ENCODE assay signal across 8 mouse cellular contexts in the genomic region with DNA sequence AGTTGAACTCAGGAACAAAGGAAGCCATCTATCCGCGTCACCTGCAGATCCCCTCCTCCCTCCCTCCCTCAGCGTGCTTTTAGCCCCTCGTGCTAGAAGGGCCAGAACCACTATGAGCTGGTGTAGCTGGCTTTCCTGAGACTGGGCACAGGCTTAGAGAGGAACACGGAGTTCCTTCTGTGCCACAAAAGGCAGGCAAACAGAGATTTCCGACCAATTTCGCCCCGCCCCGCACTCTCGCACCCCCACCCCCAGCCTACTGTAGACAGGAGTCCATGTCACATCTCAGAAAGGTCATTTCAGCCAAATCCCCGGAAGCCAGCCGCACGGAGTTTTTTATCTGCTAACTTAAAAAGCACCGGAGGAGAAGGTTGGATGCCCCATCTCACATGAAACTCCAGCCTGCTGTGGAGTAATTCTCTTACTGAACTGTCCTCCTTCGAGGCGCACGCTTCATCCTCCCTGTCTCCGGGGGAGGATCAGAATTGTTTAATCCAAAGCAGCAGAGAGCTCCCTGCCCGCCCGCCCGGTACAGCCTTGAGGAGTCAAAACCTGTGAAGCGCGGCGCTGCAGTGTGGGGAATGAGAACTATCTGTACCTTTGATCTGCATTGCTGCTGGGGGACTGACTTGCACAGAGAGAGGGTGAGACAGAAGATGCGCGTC. TPM values are rescaled to one million over a fixed set of nuclear protein-coding genes. Genes with fewer than 3 reads are reported as not detected.
DNase-seq lines count a peak whose midpoint lies in the region; ATAC-seq and TF ChIP-seq lines count a peak whose summit lies in the region.

No protein-coding gene starts in this region.

- peak overlapping the region; percentile 42; the same call in 1 of the 2 replicates for H3K9ac ChIP-seq in heart, embryonic 14.5 days (ENCODE audit: low read length)
- peak overlapping the region; percentile 2; the same call in 1 of the 2 replicates for H3K9ac ChIP-seq in hindbrain, embryonic 16.5 days (ENCODE audit: low read depth, low read length)
- H3K9ac ChIP-seq in liver, postnatal 0 days (replicated peaks) = no peak overlapping the region

- no peaks in the 10 kb centered on the region for H3K9me3 ChIP-seq in heart, embryonic 14.5 days (ENCODE audit: control insufficient read depth, low read length)
- no peaks in the 10 kb centered on the region for H3K9me3 ChIP-seq in hindbrain, embryonic 16.5 days (ENCODE audit: control insufficient read depth, low read length)
- H3K9me3 ChIP-seq in liver, postnatal 0 days (ENCODE audit: low read length) = no peaks in the 10 kb centered on the region

- TF ChIP-seq CTCF in liver, postnatal 0 days (IDR thresholded peaks at IDR 0.05; ENCODE audit: low read depth) = no peak

- WGBS in heart, embryonic 14.5 days = 2% methylated on average over 26 of the region's 26 CpGs
- 2% methylated on average over 26 of the region's 26 CpGs for WGBS in hindbrain, embryonic 16.5 days
- WGBS in liver, postnatal 0 days (ENCODE audit: insufficient replicate concordance) = 4% methylated on average over 26 of the region's 26 CpGs

- TF ChIP-seq EP300 in liver, postnatal 0 days (IDR thresholded peaks at IDR 0.05; ENCODE audit: low read depth) = no peak

- H3K27me3 ChIP-seq in heart, embryonic 14.5 days (ENCODE audit: control insufficient read depth, insufficient read depth, low read length) = peaks cover 35% of the 10 kb centered on the region
- peaks cover 7% of the 10 kb centered on the region for H3K27me3 ChIP-seq in hindbrain, embryonic 16.5 days (replicated peaks; ENCODE audit: control insufficient read depth, insufficient read depth, low read length)
- H3K27me3 ChIP-seq in liver, postnatal 0 days (ENCODE audit: insufficient read depth, low read length) = peaks cover 31% of the 10 kb centered on the region

- intact Hi-C loops in heart, postnatal 10 days (cut with DNase I) = loop anchor here (5.0 to 10.0 kb wide), 2 partner anchors 100 to 893 kb away; partner anchors contain the start of gene 1700001L19Rik

- peaks cover 15 to 18% of the 10 kb centered on the region in 2 experiments for H3K4me1 ChIP-seq in heart, embryonic 14.5 days (ENCODE audit: control insufficient read depth in 2 of 2, insufficient read depth in 2 of 2, low read length in 2 of 2)
- H3K4me1 ChIP-seq in hindbrain, embryonic 16.5 days (ENCODE audit: control insufficient read depth, insufficient read depth, low read depth, low read length) = peaks cover 3% of the 10 kb centered on the region; the same call in 1 of the 2 replicates
- 0 out of 2 replicates have a peak, but pooled peaks cover 3% of the 10 kb centered on the region for H3K4me1 ChIP-seq in liver, postnatal 0 days (ENCODE audit: insufficient read depth)

- no peaks in the 10 kb centered on the region for H3K36me3 ChIP-seq in heart, embryonic 14.5 days (ENCODE audit: control insufficient read depth, insufficient read depth, low read length)
- H3K36me3 ChIP-seq in hindbrain, embryonic 16.5 days (ENCODE audit: control insufficient read depth, insufficient read depth, low read length) = no peaks in the 10 kb centered on the region
- H3K36me3 ChIP-seq in liver, postnatal 0 days (replicated peaks; ENCODE audit: insufficient read depth, low read length) = no peaks in the 10 kb centered on the region

- ATAC-seq in heart, embryonic 14.5 days (ENCODE audit: insufficient number of reproducible peaks, insufficient read depth, low FRiP score, low read depth) = no peak
- ATAC-seq in hindbrain, embryonic 16.5 days = peak; percentile 29
- no peak for ATAC-seq in liver, postnatal 0 days

- DNase-seq in heart, postnatal 10 days = no peak
- DNase-seq in brain, adult 2 months (ENCODE audit: low read depth, low spot score) = peak; percentile 78
- no peak for DNase-seq in liver, postnatal 0 days
- no peak for DNase-seq in layer of hippocampus, adult 9-11 months
- DNase-seq in layer of hippocampus, adult 18-20 months (ENCODE audit: low spot score in 2 of 2) = no peak
- no peak for DNase-seq in cerebellum, adult 8-10 months

- peak overlapping the region; percentile 8 to 18 for H3K4me3 ChIP-seq in heart, embryonic 14.5 days (ENCODE audit: control insufficient read depth in 1 of 2, insufficient read depth in 1 of 2, low read depth in 1 of 2, low read length in 2 of 2)
- H3K4me3 ChIP-seq in hindbrain, embryonic 16.5 days (ENCODE audit: low read length) = peak overlapping the region; percentile 19; the same call in 1 of the 2 replicates
- no peak overlapping the region for H3K4me3 ChIP-seq in liver, postnatal 0 days (ENCODE audit: low read depth, low read length)

- no peak overlapping the region for H3K27ac ChIP-seq in heart, embryonic 14.5 days (replicated peaks in 1 of 2; ENCODE audit: control insufficient read depth in 1 of 2, insufficient read depth in 1 of 2, low read depth in 2 of 2, low read length in 2 of 2)
- no peak overlapping the region for H3K27ac ChIP-seq in hindbrain, embryonic 16.5 days (ENCODE audit: low read depth, low read length)
- no peak overlapping the region for H3K27ac ChIP-seq in liver, postnatal 0 days (ENCODE audit: low read depth)

- H3K4me2 ChIP-seq in heart, embryonic 14.5 days (ENCODE audit: low read length) = peak overlapping the region; percentile 61
- peak overlapping the region; percentile 49 for H3K4me2 ChIP-seq in hindbrain, embryonic 16.5 days (ENCODE audit: low read length)
- H3K4me2 ChIP-seq in liver, postnatal 0 days (ENCODE audit: low read depth, low read length) = peak overlapping the region; percentile 40

RNA-seq across cellular contexts. Expression of gene Nsun2, which starts 45.8 kb away (rescaled TPM):
- polyA plus RNA-seq in heart, embryonic 14.5 days (2014; fragmentation: Nextera tagmentation; extraction: Ambion mirVana) = 61.3 and 64.2 TPM in 2 replicates
- total RNA-seq in heart, postnatal 10 days (2021) = 10 to 100 TPM; 40.9 to 47.6 TPM
- polyA plus RNA-seq in hindbrain, embryonic 16.5 days (2015; fragmentation: Nextera tagmentation; extraction: Ambion mirVana) = 73.8 and 77.7 TPM in 2 replicates
- polyA plus RNA-seq in liver, postnatal 0 days (2015; fragmentation: Nextera tagmentation; extraction: Ambion mirVana) = 46.0 and 47.5 TPM in 2 replicates
- total RNA-seq in layer of hippocampus, adult 18-20 months (2021) = 10 to 100 TPM; 85.0 to 92.9 TPM

RNA-seq across cellular contexts. Expression of gene Tent4a, which starts 46.7 kb away (rescaled TPM):
- polyA plus RNA-seq in heart, embryonic 14.5 days (2014; fragmentation: Nextera tagmentation; extraction: Ambion mirVana) = 5.5 and 5.6 TPM in 2 replicates
- total RNA-seq in heart, postnatal 10 days (2021) = 10 to 100 TPM; 17.2 to 17.6 TPM
- 5.7 and 6.4 TPM in 2 replicates for polyA plus RNA-seq in hindbrain, embryonic 16.5 days (2015; fragmentation: Nextera tagmentation; extraction: Ambion mirVana)
- 1.9 and 2.4 TPM in 2 replicates for polyA plus RNA-seq in liver, postnatal 0 days (2015; fragmentation: Nextera tagmentation; extraction: Ambion mirVana)
- total RNA-seq in layer of hippocampus, adult 18-20 months (2021) = 10 to 100 TPM; 51.0 to 52.1 TPM
